Mouse (Mus musculus) forebrain, embryonic 16.5 days (tissue): ENCODE data around the gene Trpm8. TPM values are rescaled to one million over a fixed set of nuclear protein-coding genes. Genes with fewer than 3 reads are reported as not detected.

Source experiments
- ATAC-seq: fragments of 200-750 bp; cut with Nextera tagmentation; 2 replicates; pipeline ENCODE4 v1.8.0; 2017; ENCODE audit warnings: mild to moderate bottlenecking, moderate library complexity
- H3K27ac ChIP-seq: fragments of 300-500 bp; sonication (generic); 2 replicates; pipeline ENCODE4 v1.5.1; 2014; ENCODE audit warnings: low read length, control low read depth
- H3K27me3 ChIP-seq: fragments of 300-500 bp; sonication (generic); replicated peaks from 2 replicates; pipeline ENCODE4 v1.6.1; 2014; ENCODE audit warnings: low read length; ENCODE audit not compliant: control insufficient read depth, insufficient read depth
- H3K36me3 ChIP-seq: fragments of 300-500 bp; sonication (generic); 2 replicates; pipeline ENCODE4 v1.6.1; 2014; ENCODE audit not compliant: control insufficient read depth, insufficient read depth
- H3K4me1 ChIP-seq: fragments of 300-500 bp; sonication (generic); replicated peaks from 2 replicates; pipeline ENCODE4 v1.6.1; 2014; ENCODE audit warnings: low read length; ENCODE audit not compliant: control insufficient read depth, insufficient read depth
- H3K4me2 ChIP-seq: fragments of 300-500 bp; sonication (generic); 2 replicates; pipeline ENCODE4 v1.6.1; 2014; ENCODE audit warnings: mild to moderate bottlenecking, low read length, control low read depth
- H3K4me3 ChIP-seq: fragments of 300-500 bp; sonication (generic); replicated peaks from 2 replicates; pipeline ENCODE4 v1.5.1; 2014; ENCODE audit warnings: mild to moderate bottlenecking, low read length, control low read depth
- H3K9ac ChIP-seq: fragments of 300-500 bp; sonication (generic); replicated peaks from 2 replicates; pipeline ENCODE4 v1.6.1; 2014; ENCODE audit warnings: low read depth, low read length, control low read depth
- H3K9me3 ChIP-seq: fragments of 300-500 bp; sonication (generic); 2 replicates; pipeline ENCODE4 v1.6.1; 2016; ENCODE audit warnings: low read length; ENCODE audit not compliant: control insufficient read depth
- WGBS: fragments of 180-500 bp; shearing (Covaris S2); extraction: QIAGEN DNeasy Blood & Tissue Kit; methylation state at CpG from one replicate; pipeline ENCODE4 v1.1.7; 2014; 5-methylcytosine and 5-hydroxymethylcytosine counted together
- polyA plus RNA-seq: library from polyadenylated mRNA; unstranded; fragments of >200 nt; fragmentation: Nextera tagmentation; extraction: Ambion mirVana; gene quantifications from 2 replicates; pipeline ENCODE4 v1.2.1, GENCODE M21; 2015

Gene Trpm8
- polyA plus RNA-seq, 1 experiment from 2014 or later = 0.09 TPM

GRCm38 (mm10) chr1:88309905-88310304, 32.4 kb downstream of the Trpm8 start:
- peaks cover 43% of the 10 kb centered on the region for H3K9me3 ChIP-seq
- H3K4me1 ChIP-seq = no peaks in the 10 kb centered on the region
- no peaks in the 10 kb centered on the region for H3K27me3 ChIP-seq
- ATAC-seq = no peak
- no peak overlapping the region for H3K27ac ChIP-seq
- H3K4me3 ChIP-seq = no peak overlapping the region
- H3K36me3 ChIP-seq = no peaks in the 10 kb centered on the region
- H3K9ac ChIP-seq = no peak overlapping the region
- whole genome bisulfite sequencing = 51% methylated on average over 3 of the region's 3 CpGs
- no peak overlapping the region for H3K4me2 ChIP-seq

DNA sequence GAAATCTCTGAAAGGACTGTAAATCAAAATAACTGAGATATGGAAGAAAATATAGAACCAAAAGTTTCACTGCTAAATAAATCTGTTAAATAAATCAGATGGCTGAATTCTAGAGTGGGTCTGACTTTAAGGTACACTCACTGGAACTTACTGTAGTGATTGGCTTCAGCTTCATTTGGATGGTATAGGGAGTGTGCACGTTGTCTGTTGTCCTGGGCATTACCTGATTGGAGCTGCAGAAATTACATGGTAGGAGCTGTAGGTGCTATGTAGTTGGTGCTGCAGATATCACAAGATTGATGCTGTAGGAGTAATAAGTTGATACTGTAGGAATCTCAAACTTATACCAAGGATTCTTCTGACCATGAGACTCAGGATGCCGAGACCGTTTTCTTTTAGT, 32.9 kb downstream of the Trpm8 start:
- 67% methylated on average over 3 of the region's 3 CpGs for WGBS
- Histone ChIP-seq H3K27ac (no peak overlapping the region), H3K27me3 (no peaks in the 10 kb centered on the region), H3K9ac (no peak overlapping the region), H3K4me1 (no peaks in the 10 kb centered on the region), H3K4me3 (no peak overlapping the region), H3K9me3 (peaks cover 39% of the 10 kb centered on the region), H3K36me3 (no peaks in the 10 kb centered on the region), H3K4me2 (no peak overlapping the region)
- no peak for ATAC-seq

DNA sequence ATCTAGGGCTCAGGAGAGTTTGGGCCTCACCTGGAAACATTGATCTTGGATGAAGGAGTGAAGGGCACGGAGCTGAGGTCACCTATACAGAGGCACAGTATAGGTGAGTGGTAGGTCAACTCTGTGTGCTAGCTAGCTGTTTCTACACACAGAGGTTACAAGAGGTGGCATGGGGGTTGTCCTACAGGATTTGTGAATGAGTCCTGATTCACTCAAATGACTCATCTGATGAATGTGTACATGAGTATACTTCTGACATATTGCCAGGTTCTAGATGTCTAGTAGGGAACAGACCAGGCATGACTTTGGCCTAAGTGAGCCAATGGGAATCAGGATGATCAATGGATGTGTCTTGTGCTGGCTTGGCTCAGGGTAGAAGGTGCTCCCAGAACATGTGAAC, 39.8 kb downstream of the Trpm8 start:
- Histone ChIP-seq H3K27me3 (no peaks in the 10 kb centered on the region), H3K27ac (no peak overlapping the region), H3K4me1 (no peaks in the 10 kb centered on the region), H3K4me2 (no peak overlapping the region), H3K9me3 (no peaks in the 10 kb centered on the region), H3K9ac (no peak overlapping the region), H3K4me3 (no peak overlapping the region), H3K36me3 (no peaks in the 10 kb centered on the region)
- ATAC-seq = no peak
- 87% methylated on average over 1 of the region's 1 CpGs for WGBS

DNA sequence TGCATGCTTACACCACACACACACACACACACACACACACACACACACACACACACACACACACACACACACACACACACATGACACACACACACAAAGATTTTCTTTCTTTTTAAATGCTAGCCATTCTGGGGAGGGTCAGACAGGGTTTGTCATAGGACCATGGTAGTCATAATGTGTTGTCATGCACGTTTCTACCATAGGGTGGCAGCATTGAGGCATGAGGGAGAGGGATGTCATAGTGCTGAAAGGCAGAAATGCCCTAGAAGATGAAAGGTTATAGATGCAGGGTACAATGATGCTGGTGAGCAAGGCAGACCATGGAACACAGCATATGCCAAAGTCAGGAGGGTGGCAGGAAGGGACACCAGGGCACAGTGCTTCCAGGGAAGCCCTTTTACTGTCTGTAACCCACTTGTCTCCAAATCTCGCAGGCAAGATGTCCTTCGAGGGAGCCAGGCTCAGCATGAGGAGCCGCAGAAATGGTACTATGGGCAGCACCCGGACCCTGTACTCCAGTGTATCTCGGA, 41.1 kb downstream of the Trpm8 start:
- H3K4me2 ChIP-seq = no peak overlapping the region
- no peaks in the 10 kb centered on the region for H3K36me3 ChIP-seq
- H3K9ac ChIP-seq = no peak overlapping the region
- WGBS = 77% methylated on average over 6 of the region's 6 CpGs
- no peaks in the 10 kb centered on the region for H3K4me1 ChIP-seq
- H3K4me3 ChIP-seq = no peak overlapping the region
- H3K9me3 ChIP-seq = no peaks in the 10 kb centered on the region
- H3K27ac ChIP-seq = no peak overlapping the region
- no peak for ATAC-seq
- no peaks in the 10 kb centered on the region for H3K27me3 ChIP-seq

- H3K27me3 ChIP-seq = no peaks in the 10 kb centered on the region
- no peak overlapping the region for H3K4me2 ChIP-seq
- 67% methylated on average over 7 of the region's 7 CpGs for whole genome bisulfite sequencing
These were observed 43.4 kb downstream of the Trpm8 start for GRCm38 (mm10) chr1:88320821-88321395.

GRCm38 (mm10) chr1:88322146-88322545, 44.7 kb downstream of the Trpm8 start:
- H3K4me2 ChIP-seq = no peak overlapping the region
- no peak for ATAC-seq
- H3K36me3 ChIP-seq = no peaks in the 10 kb centered on the region
- no peaks in the 10 kb centered on the region for H3K4me1 ChIP-seq
- no peak overlapping the region for H3K9ac ChIP-seq
- H3K27me3 ChIP-seq = no peaks in the 10 kb centered on the region
- H3K27ac ChIP-seq = no peak overlapping the region
- no peak overlapping the region for H3K4me3 ChIP-seq
- H3K9me3 ChIP-seq = no peaks in the 10 kb centered on the region

More at GRCm38 (mm10) chr1:88320821-88321395, 43.4 kb downstream of the Trpm8 start:
- Histone ChIP-seq H3K36me3 (no peaks in the 10 kb centered on the region), H3K4me1 (no peaks in the 10 kb centered on the region), H3K4me3 (no peak overlapping the region), H3K9ac (no peak overlapping the region), H3K9me3 (no peaks in the 10 kb centered on the region), H3K27ac (no peak overlapping the region)
- ATAC-seq = no peak

DNA sequence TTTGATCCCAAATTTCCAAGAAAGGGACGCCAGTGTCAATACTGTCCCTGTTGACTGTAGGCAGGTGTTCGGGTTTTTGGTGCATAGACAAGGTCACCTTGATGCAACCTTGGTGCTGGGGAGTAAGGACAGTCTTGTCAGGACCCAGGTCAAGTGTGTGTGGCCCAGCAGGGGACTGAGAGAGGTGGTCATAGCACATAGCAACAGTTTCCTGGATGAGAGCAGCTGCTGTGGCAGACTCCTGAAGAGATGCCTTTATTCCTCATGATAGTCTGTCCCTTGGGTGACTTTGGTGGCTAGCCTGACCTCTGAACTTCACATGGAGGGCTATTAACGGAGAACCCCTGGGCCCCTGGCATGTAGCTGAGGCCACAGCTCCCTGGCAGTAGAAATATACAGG, 45.6 kb downstream of the Trpm8 start:
- no peak overlapping the region for H3K27ac ChIP-seq
- ATAC-seq = no peak
- H3K4me1 ChIP-seq = no peaks in the 10 kb centered on the region
- H3K4me3 ChIP-seq = no peak overlapping the region
- H3K36me3 ChIP-seq = no peaks in the 10 kb centered on the region
- H3K27me3 ChIP-seq = no peaks in the 10 kb centered on the region
- H3K9ac ChIP-seq = no peak overlapping the region
- H3K4me2 ChIP-seq = no peak overlapping the region
- WGBS = 85% methylated on average over 3 of the region's 3 CpGs
- no peaks in the 10 kb centered on the region for H3K9me3 ChIP-seq

- H3K9ac ChIP-seq = no peak overlapping the region
- WGBS = 78% methylated on average over 9 of the region's 9 CpGs
- no peaks in the 10 kb centered on the region for H3K9me3 ChIP-seq
- ATAC-seq = no peak
- no peak overlapping the region for H3K4me2 ChIP-seq
- H3K27ac ChIP-seq = no peak overlapping the region
- H3K36me3 ChIP-seq = no peaks in the 10 kb centered on the region
- H3K4me1 ChIP-seq = no peaks in the 10 kb centered on the region
- H3K4me3 ChIP-seq = no peak overlapping the region
- no peaks in the 10 kb centered on the region for H3K27me3 ChIP-seq
These were observed 62.0 kb downstream of the Trpm8 start for GRCm38 (mm10) chr1:88339481-88339880.

- H3K9ac ChIP-seq = no peak overlapping the region
- H3K36me3 ChIP-seq = no peaks in the 10 kb centered on the region
- ATAC-seq = no peak
- 93% methylated on average over 3 of the region's 3 CpGs for WGBS
- H3K27ac ChIP-seq = no peak overlapping the region
- H3K4me3 ChIP-seq = no peak overlapping the region
- H3K9me3 ChIP-seq = no peaks in the 10 kb centered on the region
- H3K27me3 ChIP-seq = no peaks in the 10 kb centered on the region
- no peak overlapping the region for H3K4me2 ChIP-seq
- H3K4me1 ChIP-seq = no peaks in the 10 kb centered on the region
These were observed 65.2 kb downstream of the Trpm8 start for GRCm38 (mm10) chr1:88342615-88343014.

DNA sequence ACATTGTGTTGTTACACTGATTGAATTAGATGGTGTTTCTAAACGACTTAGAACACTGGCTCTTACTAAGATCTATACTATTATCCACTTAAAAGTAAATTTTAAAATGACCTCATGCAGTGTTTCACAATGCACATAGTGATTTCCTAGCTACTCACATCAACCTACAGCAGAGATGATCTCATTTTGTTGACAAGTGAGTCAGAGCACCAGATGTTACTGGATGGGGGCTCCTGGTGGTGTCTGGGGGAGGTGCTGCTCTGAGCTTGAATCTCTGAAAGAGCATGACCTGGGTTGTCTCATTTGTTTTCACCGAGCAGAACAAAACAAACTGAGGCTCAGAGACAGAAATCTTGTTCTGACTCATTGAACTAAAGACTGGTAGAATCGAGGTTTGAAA, 68.1 kb downstream of the Trpm8 start:
- WGBS = 20% methylated on average over 3 of the region's 3 CpGs
- ATAC-seq = no peak
- Histone ChIP-seq H3K4me1 (no peaks in the 10 kb centered on the region), H3K4me2 (no peak overlapping the region), H3K9me3 (no peaks in the 10 kb centered on the region), H3K27me3 (no peaks in the 10 kb centered on the region), H3K36me3 (no peaks in the 10 kb centered on the region), H3K4me3 (no peak overlapping the region), H3K27ac (no peak overlapping the region), H3K9ac (no peak overlapping the region)
